Comparison of ENCODE assay signal across 12 mouse cellular contexts in genomic region chr2:75999636-76000035, GRCm38 (mm10). TPM values are rescaled to one million over a fixed set of nuclear protein-coding genes. Genes with fewer than 3 reads are reported as not detected.
DNase-seq lines count a peak whose midpoint lies in the region; ATAC-seq and TF ChIP-seq lines count a peak whose summit lies in the region.
"Had no signal": no experiment of that assay in that cellular context is flagged by ENCODE, and none has a peak within 500 bp of the region (broad histone marks: within the 10 kb centered on the region; RNA-seq: fewer than 3 reads in every experiment).

No protein-coding gene starts in this region.

- TF ChIP-seq CTCF in cerebellum, adult 2 months (IDR thresholded peaks at IDR 0.05; ENCODE audit: borderline replicate concordance, insufficient read depth, low read depth, low read length): no peak

- H3K4me3 ChIP-seq in hindbrain, embryonic 10.5 days: no peak overlapping the region
- H3K4me3 ChIP-seq in hindbrain, embryonic 12.5 days: no peak overlapping the region
- H3K4me3 ChIP-seq in heart, embryonic 13.5 days: no peak overlapping the region
- no peak overlapping the region for H3K4me3 ChIP-seq in cerebellum, adult 2 months (replicated peaks; ENCODE audit: insufficient read depth, low read depth, low read length)
- H3K4me3 ChIP-seq: embryonic facial prominence, embryonic 13.5 days; intestine, embryonic 15.5 days had no signal

- 26% methylated on average over 12 of the region's 12 CpGs for WGBS in hindbrain, embryonic 10.5 days
- 28% methylated on average over 12 of the region's 12 CpGs for WGBS in hindbrain, embryonic 12.5 days
- WGBS in heart, embryonic 13.5 days: 32% methylated on average over 12 of the region's 12 CpGs
- 79% methylated on average over 12 of the region's 12 CpGs for WGBS in cerebellum, adult 2 months

- peak overlapping the region; percentile 72 for H3K27ac ChIP-seq in hindbrain, embryonic 10.5 days
- H3K27ac ChIP-seq in hindbrain, embryonic 12.5 days: no peak overlapping the region
- H3K27ac ChIP-seq in heart, embryonic 13.5 days (replicated peaks): peak overlapping the region; percentile 28; the same call in 1 of the 2 replicates
- no peak overlapping the region for H3K27ac ChIP-seq in cerebellum, adult 2 months (ENCODE audit: insufficient read depth, low read length)
- H3K27ac ChIP-seq: embryonic facial prominence, embryonic 13.5 days; intestine, embryonic 15.5 days had no signal

- no peak for DNase-seq in hindbrain, embryonic 10.5 days (ENCODE audit: low spot score)
- DNase-seq in embryo, embryonic 11 days: peak; percentile 40
- peak; percentile 38 to 68 for DNase-seq in kidney, postnatal 25 days
- DNase-seq in Muller cell, postnatal 12 days (ENCODE audit: inconsistent ontology term): no peak
- no peak for DNase-seq in cerebellum, adult 2 months
- DNase-seq: forebrain, postnatal 0 days; lung, adult 18-20 months; retina, postnatal 1 day had no signal

- no peaks in the 10 kb centered on the region for H3K9me3 ChIP-seq in hindbrain, embryonic 10.5 days
- H3K9me3 ChIP-seq in hindbrain, embryonic 12.5 days (replicated peaks): no peaks in the 10 kb centered on the region
- H3K9me3 ChIP-seq in heart, embryonic 13.5 days: no peaks in the 10 kb centered on the region
- H3K9me3 ChIP-seq: embryonic facial prominence, embryonic 13.5 days; intestine, embryonic 15.5 days had no signal

- TF ChIP-seq POLR2A in cerebellum, adult 2 months (IDR thresholded peaks at IDR 0.05; ENCODE audit: borderline replicate concordance, insufficient read depth, low read length): no peak

- H3K27me3 ChIP-seq in hindbrain, embryonic 10.5 days (ENCODE audit: insufficient read depth, poor library complexity, severe bottlenecking): no peaks in the 10 kb centered on the region; the same call in 1 of the 2 replicates
- no peaks in the 10 kb centered on the region for H3K27me3 ChIP-seq in hindbrain, embryonic 12.5 days
- no peaks in the 10 kb centered on the region for H3K27me3 ChIP-seq in heart, embryonic 13.5 days (replicated peaks)
- no peaks in the 10 kb centered on the region for H3K27me3 ChIP-seq in cerebellum, adult 2 months (ENCODE audit: control insufficient read depth, insufficient read depth, low read length)
- H3K27me3 ChIP-seq: embryonic facial prominence, embryonic 13.5 days; intestine, embryonic 15.5 days had no signal

- H3K4me2 ChIP-seq in hindbrain, embryonic 12.5 days (replicated peaks): no peak overlapping the region
- no peak overlapping the region for H3K4me2 ChIP-seq in heart, embryonic 13.5 days
- H3K4me2 ChIP-seq: embryonic facial prominence, embryonic 13.5 days; intestine, embryonic 15.5 days had no signal

- no peak for ATAC-seq in hindbrain, embryonic 12.5 days (ENCODE audit: low FRiP score)
- ATAC-seq in heart, embryonic 13.5 days (ENCODE audit: extremely low read depth, insufficient number of reproducible peaks, low FRiP score, low TSS enrichment): no peak
- ATAC-seq: forebrain, postnatal 0 days; intestine, embryonic 15.5 days had no signal

- H3K4me1 ChIP-seq in hindbrain, embryonic 10.5 days (replicated peaks): peaks cover 74% of the 10 kb centered on the region
- H3K4me1 ChIP-seq in hindbrain, embryonic 12.5 days: peaks cover 25% of the 10 kb centered on the region
- peaks cover 33% of the 10 kb centered on the region for H3K4me1 ChIP-seq in heart, embryonic 13.5 days
- H3K4me1 ChIP-seq in cerebellum, adult 2 months (ENCODE audit: control insufficient read depth, insufficient read depth, low read length): peaks cover 8% of the 10 kb centered on the region

- no peak overlapping the region for H3K9ac ChIP-seq in hindbrain, embryonic 12.5 days
- H3K9ac ChIP-seq in heart, embryonic 13.5 days: no peak overlapping the region
- H3K9ac ChIP-seq: embryonic facial prominence, embryonic 13.5 days; forebrain, postnatal 0 days; intestine, embryonic 15.5 days had no signal

- H3K36me3 ChIP-seq in hindbrain, embryonic 10.5 days: no peaks in the 10 kb centered on the region
- no peaks in the 10 kb centered on the region for H3K36me3 ChIP-seq in hindbrain, embryonic 12.5 days
- no peaks in the 10 kb centered on the region for H3K36me3 ChIP-seq in heart, embryonic 13.5 days
- H3K36me3 ChIP-seq: embryonic facial prominence, embryonic 13.5 days; intestine, embryonic 15.5 days had no signal

RNA-seq across cellular contexts. Expression of gene Ttc30a1, which starts 17.9 kb away (rescaled TPM):
- 9.7 and 10.7 TPM in 2 replicates for polyA plus RNA-seq in hindbrain, embryonic 10.5 days (2016; fragmentation: Nextera tagmentation; extraction: Ambion mirVana)
- 8.3 and 9.2 TPM in 2 replicates for polyA plus RNA-seq in hindbrain, embryonic 12.5 days (2016; fragmentation: Nextera tagmentation; extraction: Ambion mirVana)
- polyA plus RNA-seq in heart, embryonic 13.5 days (2015; fragmentation: Nextera tagmentation; extraction: Ambion mirVana): 5.5 and 5.6 TPM in 2 replicates
- polyA plus RNA-seq in cerebellum, adult 2 months (2012; rRNA removed): 3.3 and 4.1 TPM in 2 replicates

RNA-seq across cellular contexts. Expression of gene Ttc30a2, which starts 21.7 kb away (rescaled TPM):
- polyA plus RNA-seq in hindbrain, embryonic 10.5 days (2016; fragmentation: Nextera tagmentation; extraction: Ambion mirVana): 0.50 and 0.72 TPM in 2 replicates
- polyA plus RNA-seq in hindbrain, embryonic 12.5 days (2016; fragmentation: Nextera tagmentation; extraction: Ambion mirVana): 0.76 and 1.2 TPM in 2 replicates
- polyA plus RNA-seq in heart, embryonic 13.5 days (2015; fragmentation: Nextera tagmentation; extraction: Ambion mirVana): 0.99 and 1.2 TPM in 2 replicates
- 0.18 and 0.21 TPM in 2 replicates for polyA plus RNA-seq in cerebellum, adult 2 months (2012; rRNA removed)

Comparison
In these comparisons a context has a peak if more than half of its experiments do, and no peak if none do; other contexts are left out.
1. H3K27ac ChIP-seq: peak in hindbrain, embryonic 10.5 days (single experiment) and heart, embryonic 13.5 days (single experiment); none in hindbrain, embryonic 12.5 days (single experiment) and cerebellum, adult 2 months (single experiment).
2. DNase-seq: peak in embryo, embryonic 11 days (single experiment) and kidney, postnatal 25 days (2 of 2); none in hindbrain, embryonic 10.5 days (single experiment), Muller cell, postnatal 12 days (single experiment) and cerebellum, adult 2 months (0 of 2).